Mouse (Mus musculus) c-Kit-negative CD71-positive TER-119-positive erythroid progenitor cells, embryonic 14.5 days (primary cell): Measurements from ENCODE around the gene Tmem262.
"Not testable (repeated sequence)": the region's sequence is repeated elsewhere in the genome, so short reads cannot be mapped to it uniquely, and the experiment has no call there.

Experiments used
- DNase-seq: peaks from one replicate; pipeline ENCODE4 v3.0.0-alpha.2; 2013; ENCODE audit warnings: low read depth, low spot score

Gene Tmem262

GRCm38 (mm10) chr19:6079983-6080480, at the start of gene Tmem262:
Tmem262 (plus strand) TSS chr19:6080033.
- DNase-seq = no peak

GRCm38 (mm10) chr19:6030520-6031280, 49.1 kb upstream of the Tmem262 start:
- no peak for DNase-seq

DNA sequence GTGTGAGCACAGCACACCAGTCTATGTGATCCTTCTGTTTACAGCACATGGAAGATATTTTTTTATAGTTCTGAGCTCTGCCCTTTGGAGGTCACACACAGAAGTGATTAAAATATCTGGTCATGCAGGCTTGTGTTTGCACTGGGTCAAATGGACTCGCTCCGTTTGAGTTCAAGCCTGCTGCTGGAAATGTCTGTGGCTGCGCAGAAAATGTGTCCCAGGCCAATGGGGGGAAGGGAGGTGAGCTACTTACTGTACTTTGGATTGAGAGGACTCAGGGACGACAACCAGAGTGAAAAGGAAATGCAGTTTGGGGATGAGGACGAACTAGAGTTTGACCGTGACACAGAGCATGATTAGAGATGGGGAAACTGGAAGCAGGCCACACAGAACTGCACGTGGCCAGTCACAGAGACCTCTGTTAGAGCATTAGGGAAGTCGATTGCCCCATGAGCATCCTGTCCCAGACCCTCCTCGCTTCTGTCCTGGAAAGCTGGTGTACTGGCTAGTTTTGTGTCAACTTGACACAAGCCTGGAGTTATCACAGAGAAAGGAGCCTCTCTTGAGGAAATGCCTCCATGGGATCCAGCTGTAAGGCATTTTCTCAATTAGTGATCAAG, 43.8 kb upstream of the Tmem262 start:
- DNase-seq = no peak

- DNase-seq = no peak
These were observed 42.1 kb upstream of the Tmem262 start for GRCm38 (mm10) chr19:6037695-6038094.

DNA sequence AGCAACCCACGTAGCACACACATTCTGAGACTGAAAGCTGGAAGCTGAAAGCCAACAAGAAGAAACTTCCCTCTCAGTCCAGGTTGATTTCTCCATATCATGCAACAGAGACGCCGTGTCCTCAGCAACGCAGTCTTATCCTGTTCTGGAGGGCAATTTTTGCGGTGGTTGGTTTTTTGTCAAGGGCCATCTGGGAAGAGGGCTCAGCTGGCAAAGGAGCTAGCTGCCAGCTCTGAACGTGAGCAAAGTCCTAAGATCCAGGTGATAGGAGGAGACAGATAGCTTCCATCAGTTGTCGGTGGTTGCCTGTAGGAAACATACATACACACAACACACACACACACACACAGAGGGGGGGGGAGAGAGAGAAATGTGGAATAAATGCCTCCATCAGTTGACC, 41.5 kb upstream of the Tmem262 start:
- DNase-seq = no peak

GRCm38 (mm10) chr19:6040002-6040401, 39.8 kb upstream of the Tmem262 start:
- no peak for DNase-seq

DNA sequence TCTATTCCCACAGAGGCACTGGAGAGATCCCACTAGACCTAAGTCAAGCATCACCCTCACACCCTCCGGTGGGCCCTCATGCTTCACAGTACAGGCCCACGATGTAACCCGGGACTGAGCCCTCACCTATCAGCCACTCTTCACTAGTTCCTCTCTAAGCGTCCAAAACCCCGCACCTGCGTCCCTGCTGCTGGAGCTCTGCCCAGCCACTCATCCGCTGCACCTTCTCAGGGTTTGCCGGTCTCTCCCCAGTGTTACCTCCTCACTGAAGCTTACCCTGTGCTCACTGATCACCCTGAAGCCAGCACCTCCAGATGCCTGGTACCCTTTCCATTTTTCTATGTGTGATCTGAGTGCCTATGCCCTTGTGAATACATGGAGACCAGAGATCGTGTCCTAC, 37.5 kb upstream of the Tmem262 start:
- DNase-seq = no peak

DNA sequence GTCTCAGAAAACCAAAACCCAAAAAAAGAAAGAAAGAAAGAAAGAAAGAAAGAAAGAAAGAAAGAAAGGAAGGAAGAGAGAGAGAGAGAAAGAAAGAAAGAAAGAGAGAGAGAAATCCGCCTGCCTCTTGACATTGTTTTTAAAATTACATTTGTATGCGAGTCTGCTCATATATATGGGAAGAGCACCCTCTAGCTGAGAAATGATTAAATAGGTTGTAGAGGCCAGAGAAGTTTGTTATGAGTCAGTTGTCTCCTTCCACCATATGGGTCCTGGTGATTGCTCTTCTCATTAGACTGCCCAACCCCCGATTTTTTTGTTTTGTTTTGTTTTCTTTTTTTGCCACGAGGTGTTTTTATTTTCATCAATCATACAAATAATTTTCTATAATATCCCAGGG, 35.7 kb upstream of the Tmem262 start:
- not testable (repeated sequence) for DNase-seq

DNA sequence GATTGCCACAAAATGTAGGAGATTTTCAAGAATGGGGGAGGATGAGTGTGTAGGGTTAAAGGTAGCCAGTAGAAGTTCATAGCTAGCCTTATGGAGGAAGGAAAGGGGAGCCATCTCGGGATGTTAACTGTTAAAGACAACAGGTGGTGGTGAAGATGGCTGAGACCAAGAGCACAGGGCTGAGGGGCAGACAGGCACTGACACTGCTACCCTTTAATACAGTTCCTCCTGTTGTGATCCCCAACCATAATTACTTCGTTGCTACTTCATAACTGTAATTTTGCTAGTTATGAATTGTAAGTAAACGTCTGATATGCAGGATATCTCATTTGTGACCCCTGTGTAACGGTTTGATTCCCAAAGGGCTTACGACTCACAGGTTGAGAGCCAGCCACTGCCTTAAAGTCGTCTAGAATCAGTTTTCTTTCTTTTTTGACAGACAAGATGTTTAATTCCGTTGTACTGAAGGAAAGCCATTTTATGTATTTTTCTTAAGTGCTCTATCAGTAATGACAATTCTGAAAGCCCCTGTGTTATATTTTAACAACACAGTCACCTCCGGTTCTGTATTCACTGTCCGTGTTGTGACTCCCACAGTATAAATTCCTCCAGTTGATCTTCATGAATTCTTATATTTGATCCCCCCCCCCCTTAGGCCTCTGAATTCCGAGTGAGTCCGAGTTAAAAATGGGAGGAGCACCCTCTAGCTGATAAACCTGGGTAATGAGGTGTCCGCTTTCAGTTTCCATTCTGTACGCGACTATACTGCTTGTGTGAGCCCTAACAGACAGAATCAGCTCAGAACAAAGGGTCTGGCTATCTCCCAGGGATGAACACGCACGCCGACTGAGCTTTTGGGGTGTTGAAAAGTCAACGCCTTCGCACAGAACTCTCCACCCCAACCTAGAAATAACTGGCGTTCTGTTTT, 34.2 kb upstream of the Tmem262 start:
- DNase-seq = no peak

DNA sequence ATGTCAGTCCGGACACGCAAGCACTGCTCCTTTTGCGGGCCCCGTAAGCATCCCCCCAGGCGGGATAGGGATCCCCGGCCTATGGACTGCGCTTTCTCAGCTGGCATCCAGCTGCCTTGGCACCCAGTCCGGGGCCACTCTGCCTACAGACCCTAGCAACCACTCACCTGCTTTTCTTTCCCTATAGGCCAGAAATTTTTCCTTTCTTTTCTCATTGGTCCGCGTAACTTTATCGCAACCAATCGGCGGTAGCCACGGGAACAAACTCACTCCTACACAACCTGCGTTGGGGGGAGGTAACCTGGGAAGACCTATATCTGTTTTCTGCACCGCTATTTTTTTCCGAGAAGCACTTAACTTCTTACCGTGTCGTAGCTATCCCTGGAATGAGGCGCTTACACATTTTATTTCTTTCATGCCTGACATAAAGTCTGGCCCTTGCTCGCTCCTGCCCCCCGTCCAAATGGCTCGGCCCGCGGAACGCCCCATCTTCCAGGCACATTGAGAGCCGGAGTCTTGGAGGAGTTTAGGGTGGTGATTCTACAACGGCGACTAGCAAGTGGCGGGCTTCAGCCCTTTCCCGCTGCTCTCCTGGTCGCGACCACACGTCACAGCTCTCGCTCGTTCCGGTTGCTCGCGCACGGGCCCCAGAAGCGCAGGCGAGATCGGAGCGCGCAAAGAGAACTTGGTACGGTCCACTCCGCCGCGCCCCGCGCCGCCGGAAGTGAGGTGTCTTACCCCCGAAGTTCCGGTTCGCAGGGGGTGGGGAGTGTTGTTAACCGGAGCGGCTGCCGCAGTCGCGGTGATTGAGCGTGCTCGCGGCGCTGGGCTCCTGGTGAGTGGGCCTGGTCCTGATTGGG, 33.3 kb upstream of the Tmem262 start, which contains the start of gene Syvn1:
Syvn1 (plus strand) TSS at position 283 of the 860 bp plus-strand sequence.
- peak; percentile 87 for DNase-seq

GRCm38 (mm10) chr19:6047154-6047898, 32.5 kb upstream of the Tmem262 start:
- DNase-seq = no peak

DNA sequence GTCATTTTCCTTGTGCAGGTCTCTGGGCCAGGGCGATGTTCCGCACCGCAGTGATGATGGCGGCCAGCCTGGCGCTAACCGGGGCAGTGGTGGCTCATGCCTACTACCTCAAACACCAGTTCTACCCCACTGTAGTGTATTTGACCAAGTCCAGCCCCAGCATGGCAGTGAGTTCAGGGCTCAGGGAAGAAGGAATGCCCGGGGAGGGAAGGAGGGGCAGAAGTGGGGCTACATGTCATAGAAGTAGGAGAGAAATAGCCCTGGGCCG, 32.0 kb upstream of the Tmem262 start:
- DNase-seq = no peak

DNA sequence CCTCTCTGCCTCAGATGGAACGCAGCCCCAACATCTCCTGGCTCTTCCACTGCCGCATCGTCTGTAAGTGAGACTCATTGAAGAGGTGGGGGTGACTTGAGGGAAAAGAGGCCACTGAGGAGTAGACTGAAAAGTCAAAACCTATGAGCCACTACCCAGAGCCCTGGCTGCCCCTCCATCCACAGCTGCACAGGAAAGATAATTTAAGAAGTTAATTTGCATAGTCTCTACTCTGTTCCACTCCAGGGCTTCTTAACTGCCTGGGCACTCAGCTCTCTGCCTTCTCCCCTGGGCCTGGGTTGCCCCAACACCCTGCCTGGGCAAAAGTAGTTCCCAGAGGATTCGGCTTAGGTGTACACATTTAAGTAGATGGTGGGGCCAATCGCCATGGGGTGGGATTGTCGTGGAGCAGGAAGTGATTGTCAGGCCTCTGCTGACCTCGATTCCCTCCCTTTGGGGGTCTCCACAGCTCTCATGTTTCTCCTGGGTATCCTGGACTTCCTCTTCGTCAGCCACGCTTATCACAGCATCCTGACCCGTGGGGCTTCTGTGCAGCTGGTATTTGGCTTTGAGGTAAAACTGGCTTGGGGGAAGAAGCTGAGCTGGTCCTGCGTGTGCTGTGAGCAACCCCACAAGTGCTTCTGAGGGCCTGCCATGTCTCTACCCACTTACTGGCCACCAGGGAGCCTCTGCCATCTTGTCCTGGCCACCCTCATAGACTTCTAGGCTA, 31.0 kb upstream of the Tmem262 start:
- DNase-seq = no peak

DNA sequence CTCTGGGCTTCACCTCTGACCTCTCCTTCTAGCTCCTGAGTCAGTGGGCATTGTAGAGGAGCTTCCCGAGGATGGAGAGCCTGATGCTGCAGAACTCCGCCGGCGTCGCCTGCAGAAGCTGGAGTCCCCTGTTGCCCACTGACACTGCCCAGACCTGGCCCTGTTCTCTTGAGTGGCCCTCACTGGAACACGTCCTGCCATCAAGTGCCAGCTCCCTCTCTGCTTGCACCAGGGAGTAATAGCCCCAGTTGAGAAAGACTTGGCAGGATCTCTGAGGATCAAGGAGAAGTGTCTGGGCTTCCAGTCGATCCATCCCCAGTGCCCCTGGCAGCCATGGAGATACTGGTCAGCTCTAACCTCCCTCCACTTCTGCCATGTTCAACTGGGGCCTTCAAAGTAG, 27.3 kb upstream of the Tmem262 start:
- DNase-seq = no peak

DNA sequence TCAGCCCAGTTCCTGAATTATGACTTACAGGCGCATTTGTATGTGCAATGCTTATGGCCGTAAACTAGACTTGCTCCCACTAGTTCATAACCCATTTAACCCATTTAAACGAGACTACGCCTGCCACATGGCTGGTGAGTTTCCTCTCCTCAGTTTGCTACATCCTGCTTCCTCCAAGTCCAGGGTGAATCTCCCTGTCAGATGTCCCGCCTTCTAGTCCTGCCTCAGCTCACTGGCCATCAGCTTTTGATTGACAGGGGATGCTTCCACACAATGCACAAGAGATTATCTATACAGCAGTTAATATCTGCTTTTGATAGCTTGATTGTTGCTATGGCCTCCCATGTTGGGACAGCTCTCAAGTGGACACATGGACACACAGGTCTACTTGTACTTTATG, 25.5 kb upstream of the Tmem262 start:
- no peak for DNase-seq

DNA sequence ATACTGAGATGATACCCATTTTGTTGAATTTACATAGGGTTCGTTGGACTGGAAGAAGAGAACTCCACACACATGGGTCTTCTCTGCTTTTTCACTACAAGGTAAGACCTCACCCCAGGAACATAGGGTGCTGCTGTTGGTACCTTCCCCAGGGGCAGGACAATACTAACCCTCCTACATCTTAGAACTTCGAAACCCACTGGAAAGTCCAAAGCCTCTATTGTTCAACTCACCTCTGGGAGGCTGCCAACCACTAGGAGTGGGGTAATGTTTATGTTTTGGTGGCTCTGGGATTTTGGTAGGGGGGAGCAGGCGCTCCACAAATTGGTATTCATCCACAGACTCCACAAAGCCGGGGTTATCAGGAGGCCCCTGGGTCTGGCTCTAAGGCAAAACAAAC, 23.1 kb upstream of the Tmem262 start:
- no peak for DNase-seq

GRCm38 (mm10) chr19:6057313-6058096, 22.3 kb upstream of the Tmem262 start, which contains the start of the genes Mrpl49 and Fau:
Mrpl49 (minus strand) TSS chr19:6057785.
Fau (plus strand) TSS chr19:6057844.
- peak; percentile 96 for DNase-seq

DNA sequence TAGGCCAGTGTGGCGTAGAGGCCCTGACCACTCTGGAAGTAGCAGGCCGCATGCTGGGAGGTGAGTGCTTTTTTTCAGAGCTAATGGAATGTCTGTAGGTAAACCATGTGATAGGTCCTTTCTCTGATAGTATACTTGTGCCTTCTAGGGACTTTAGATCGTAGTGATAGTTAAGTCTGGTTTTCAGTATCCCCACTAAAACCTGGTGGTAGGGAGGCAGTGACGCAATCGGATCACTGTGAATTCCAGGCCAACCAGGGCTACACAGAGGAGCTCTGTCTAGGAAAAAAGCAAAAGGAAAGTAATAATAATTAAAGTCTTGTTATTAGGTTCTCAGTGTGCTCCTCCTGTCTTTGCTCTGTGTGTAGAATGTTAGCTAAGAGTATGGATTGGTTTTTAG, 21.3 kb upstream of the Tmem262 start:
- DNase-seq = no peak

DNA sequence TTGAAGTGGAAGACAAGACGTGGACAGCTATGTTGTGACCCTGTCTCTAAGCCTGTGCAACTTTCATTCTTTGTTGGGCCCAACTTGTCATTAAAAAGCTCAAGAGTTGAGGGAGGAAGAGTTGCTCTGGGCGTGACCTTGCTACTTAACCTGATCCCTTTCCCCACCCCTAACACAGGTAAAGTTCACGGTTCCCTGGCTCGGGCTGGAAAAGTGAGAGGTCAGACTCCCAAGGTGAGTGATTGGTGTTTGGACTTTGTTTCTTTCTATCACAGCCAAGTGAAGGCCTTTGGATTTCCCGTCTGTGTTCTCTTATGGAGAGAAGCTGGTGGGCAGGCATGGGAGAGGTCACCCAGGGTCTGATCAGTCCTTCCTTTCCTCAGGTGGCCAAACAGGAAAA, 20.9 kb upstream of the Tmem262 start:
- DNase-seq = no peak
